Mouse (Mus musculus): ENCODE data around the gene Skap1.
A peak's percentile ranks its signal among the peaks of the same experiment; 100 is the strongest.

Gene Skap1

GRCm38 (mm10) chr11:96465426-96466056, 1.1 kb downstream of the Skap1 start:
- DNase-seq (ENCODE audit: low spot score in 2 of 2) = no peak

- no peak for DNase-seq (ENCODE audit: low spot score in 2 of 2)
Observed at GRCm38 (mm10) chr11:96466382-96466781, 2.0 kb downstream of the Skap1 start.

GRCm38 (mm10) chr11:96466987-96467386, 2.6 kb downstream of the Skap1 start:
- peak; percentile 76 to 83 for DNase-seq (ENCODE audit: low spot score in 2 of 2)

GRCm38 (mm10) chr11:96468048-96468745, 3.8 kb downstream of the Skap1 start:
- DNase-seq (ENCODE audit: low spot score in 2 of 2) = no peak

GRCm38 (mm10) chr11:96482711-96483110, 18.3 kb downstream of the Skap1 start:
- DNase-seq (ENCODE audit: low spot score in 2 of 2) = no peak

- DNase-seq (ENCODE audit: low spot score in 2 of 2) = no peak
Observed at GRCm38 (mm10) chr11:96483179-96483578, 18.8 kb downstream of the Skap1 start.

- no peak for DNase-seq (ENCODE audit: low spot score in 2 of 2)
Observed at GRCm38 (mm10) chr11:96498481-96498880, 34.1 kb downstream of the Skap1 start.

- no peak for DNase-seq (ENCODE audit: low spot score in 2 of 2)
Observed at GRCm38 (mm10) chr11:96501042-96501441, 36.6 kb downstream of the Skap1 start.

- DNase-seq (ENCODE audit: low spot score in 2 of 2) = no peak
Observed at GRCm38 (mm10) chr11:96502948-96503347, 38.6 kb downstream of the Skap1 start.

- DNase-seq (ENCODE audit: low spot score in 2 of 2) = peak; percentile 24 to 38
Observed at GRCm38 (mm10) chr11:96504509-96505119, 40.2 kb downstream of the Skap1 start.

GRCm38 (mm10) chr11:96505841-96506240, 41.4 kb downstream of the Skap1 start:
- peak; percentile 23 to 25 for DNase-seq (ENCODE audit: low spot score in 2 of 2)

GRCm38 (mm10) chr11:96515164-96515563, 50.8 kb downstream of the Skap1 start:
- no peak for DNase-seq (ENCODE audit: low spot score in 2 of 2)

GRCm38 (mm10) chr11:96524541-96524940, 60.1 kb downstream of the Skap1 start:
- DNase-seq (ENCODE audit: low spot score in 2 of 2) = no peak

- no peak for DNase-seq (ENCODE audit: low spot score in 2 of 2)
Observed at GRCm38 (mm10) chr11:96526137-96526621, 61.8 kb downstream of the Skap1 start.

GRCm38 (mm10) chr11:96531757-96532433, 67.5 kb downstream of the Skap1 start:
- no peak for DNase-seq (ENCODE audit: low spot score in 2 of 2)

GRCm38 (mm10) chr11:96534531-96534930, 70.1 kb downstream of the Skap1 start:
- DNase-seq (ENCODE audit: low spot score in 2 of 2) = no peak

- peak; percentile 28 to 31 for DNase-seq (ENCODE audit: low spot score in 2 of 2)
Observed at GRCm38 (mm10) chr11:96536146-96536545, 71.8 kb downstream of the Skap1 start.

GRCm38 (mm10) chr11:96542003-96542402, 77.6 kb downstream of the Skap1 start:
- DNase-seq (ENCODE audit: low spot score in 2 of 2) = no peak

- DNase-seq (ENCODE audit: low spot score in 2 of 2) = no peak
Observed at GRCm38 (mm10) chr11:96542561-96542960, 78.2 kb downstream of the Skap1 start.

- DNase-seq (ENCODE audit: low spot score in 2 of 2) = no peak
Observed at GRCm38 (mm10) chr11:96546428-96546827, 82.0 kb downstream of the Skap1 start.

- DNase-seq (ENCODE audit: low spot score in 2 of 2) = no peak
Observed at GRCm38 (mm10) chr11:96550960-96551703, 86.7 kb downstream of the Skap1 start.
